Mouse (Mus musculus) bone marrow, adult 2 months (tissue): Measurements from ENCODE around the gene Mrpl48.

Experiments
- CTCF ChIP-seq: fragments of 200-500 bp; IDR thresholded peaks from 2 replicates; pipeline ENCODE4 v1.5.1; 2011; ENCODE audit warnings: low read length, control low read depth; ENCODE audit not compliant: control insufficient read depth, insufficient read depth
- POLR2A ChIP-seq: fragments of 200-500 bp; IDR thresholded peaks from 2 replicates; pipeline ENCODE4 v1.6.1; 2011; ENCODE audit warnings: low read depth, mild to moderate bottlenecking, control low read depth, low read length, borderline replicate concordance; ENCODE audit not compliant: control insufficient read depth

GRCm38 (mm10) chr7:100649095-100649494 is 41.0 kb upstream of the Mrpl48 start:
- TF ChIP-seq CTCF (no peak), POLR2A (no peak)
